In genomic region chr7:126583251-126583709, GRCm38 (mm10) we compare ENCODE assay signal across 9 mouse cellular contexts. TPM values are rescaled to one million over a fixed set of nuclear protein-coding genes. Genes with fewer than 3 reads are reported as not detected.
DNase-seq lines count a peak whose midpoint lies in the region; ATAC-seq and TF ChIP-seq lines count a peak whose summit lies in the region.
"Had no signal": no experiment of that assay in that cellular context is flagged by ENCODE, and none has a peak within 500 bp of the region (broad histone marks: within the 10 kb centered on the region; RNA-seq: fewer than 3 reads in every experiment).

No protein-coding gene starts in this region.

- H3K36me3 ChIP-seq in CH12.LX (replicated peaks in 1 of 2; ENCODE audit: control insufficient read depth in 1 of 2, insufficient read depth in 1 of 2, low read length in 1 of 2) = peaks cover 17 to 50% of the 10 kb centered on the region in 2 experiments
- H3K36me3 ChIP-seq in forebrain, embryonic 12.5 days (replicated peaks) = peaks cover 7% of the 10 kb centered on the region; the same call in 1 of the 2 replicates
- H3K36me3 ChIP-seq in heart, postnatal 0 days (replicated peaks; ENCODE audit: control insufficient read depth, insufficient read depth, low read length) = peaks cover 11% of the 10 kb centered on the region; the same call in 1 of the 2 replicates
- H3K36me3 ChIP-seq in liver, embryonic 14.5 days (replicated peaks; ENCODE audit: control insufficient read depth, insufficient read depth, low read depth) = no peaks in the 10 kb centered on the region
- no peaks in the 10 kb centered on the region for H3K36me3 ChIP-seq in stomach, embryonic 15.5 days

- TF ChIP-seq EP300 in CH12.LX (IDR thresholded peaks at IDR 0.05; ENCODE audit: low read length) = no peak
- no peak for TF ChIP-seq EP300 in heart, postnatal 0 days (IDR thresholded peaks at IDR 0.05; ENCODE audit: low read depth)
- TF ChIP-seq EP300 in liver, embryonic 14.5 days (IDR thresholded peaks at IDR 0.05; ENCODE audit: low read depth) = no peak

- dilution Hi-C loops in CH12.LX (cut with MboI; ENCODE audit: extremely low pct_ligation_motif_present, extremely low pct_unique_long_range_greater_than_20kb, low sequenced_read_pairs) = no loop called here

- no peaks in the 10 kb centered on the region for H3K79me2 ChIP-seq in CH12.LX (replicated peaks; ENCODE audit: control insufficient read depth, extremely low read depth, insufficient read depth, poor library complexity, severe bottlenecking)

- WGBS in forebrain, embryonic 12.5 days = under 1% methylated on average over 22 of the region's 22 CpGs
- 1% methylated on average over 22 of the region's 22 CpGs for WGBS in heart, postnatal 0 days
- under 1% methylated on average over 22 of the region's 22 CpGs for WGBS in liver, embryonic 14.5 days (ENCODE audit: insufficient replicate concordance)
- WGBS in stomach, embryonic 15.5 days = under 1% methylated on average over 22 of the region's 22 CpGs

- H3K4me1 ChIP-seq in CH12.LX (ENCODE audit: control insufficient read depth in 1 of 2, insufficient read depth in 2 of 2) = peaks cover 9 to 33% of the 10 kb centered on the region in 2 experiments; a peak in 3 of 4 replicates
- H3K4me1 ChIP-seq in forebrain, embryonic 12.5 days = peaks cover 24% of the 10 kb centered on the region
- H3K4me1 ChIP-seq in heart, postnatal 0 days (ENCODE audit: control insufficient read depth, insufficient read depth) = peaks cover 9% of the 10 kb centered on the region; the same call in 1 of the 2 replicates
- H3K4me1 ChIP-seq in liver, embryonic 14.5 days (replicated peaks; ENCODE audit: control insufficient read depth in 2 of 2, insufficient read depth in 2 of 2, low read length in 1 of 2) = peaks cover 3 to 10% of the 10 kb centered on the region in 2 experiments; a peak in 3 of 4 replicates
- H3K4me1 ChIP-seq in stomach, embryonic 15.5 days = peaks cover 7% of the 10 kb centered on the region; the same call in 1 of the 2 replicates

- no peak for TF ChIP-seq CTCF in CH12.LX (conservative IDR thresholded peaks at IDR 0.05 in 1 of 2, IDR thresholded peaks at IDR 0.05 in 1 of 2; ENCODE audit: low read depth in 2 of 2, low read length in 2 of 2)
- TF ChIP-seq CTCF in heart, postnatal 0 days (IDR thresholded peaks at IDR 0.05; ENCODE audit: low read depth) = no peak
- TF ChIP-seq CTCF in liver, embryonic 14.5 days (IDR thresholded peaks at IDR 0.05; ENCODE audit: low read depth) = no peak

- no peaks in the 10 kb centered on the region for H3K27me3 ChIP-seq in CH12.LX (replicated peaks)
- peaks cover 37% of the 10 kb centered on the region for H3K27me3 ChIP-seq in forebrain, embryonic 12.5 days
- no peaks in the 10 kb centered on the region for H3K27me3 ChIP-seq in heart, postnatal 0 days (ENCODE audit: control insufficient read depth, insufficient read depth, low read length)
- no peaks in the 10 kb centered on the region for H3K27me3 ChIP-seq in liver, embryonic 14.5 days (ENCODE audit: control insufficient read depth, insufficient read depth, low read length)
- no peaks in the 10 kb centered on the region for H3K27me3 ChIP-seq in stomach, embryonic 15.5 days (replicated peaks)

- peak overlapping the region; percentile 3 for H3K4me2 ChIP-seq in CH12.LX (ENCODE audit: insufficient read depth, low read depth, poor library complexity, severe bottlenecking)
- H3K4me2 ChIP-seq in forebrain, embryonic 12.5 days = peak overlapping the region; percentile 65
- peak overlapping the region; percentile 86 for H3K4me2 ChIP-seq in heart, postnatal 0 days (ENCODE audit: low read depth, low read length)
- peak overlapping the region; percentile 75 for H3K4me2 ChIP-seq in liver, embryonic 14.5 days (ENCODE audit: low read depth)
- peak overlapping the region; percentile 80 for H3K4me2 ChIP-seq in stomach, embryonic 15.5 days

- no peak overlapping the region for H3K27ac ChIP-seq in CH12.LX (ENCODE audit: insufficient read depth, low read depth)
- peak overlapping the region; percentile 83 for H3K27ac ChIP-seq in forebrain, embryonic 12.5 days
- H3K27ac ChIP-seq in heart, postnatal 0 days (ENCODE audit: low read depth) = peak overlapping the region; percentile 82
- peak overlapping the region; percentile 56; the same call in 1 of the 2 replicates for H3K27ac ChIP-seq in liver, embryonic 14.5 days
- H3K27ac ChIP-seq in stomach, embryonic 15.5 days = peak overlapping the region; percentile 80

- peak overlapping the region; percentile 65 for H3K9ac ChIP-seq in CH12.LX (ENCODE audit: insufficient read depth, low read depth)
- peak overlapping the region; percentile 59 for H3K9ac ChIP-seq in forebrain, embryonic 12.5 days
- peak overlapping the region; percentile 58 for H3K9ac ChIP-seq in heart, postnatal 0 days (replicated peaks; ENCODE audit: low read depth, low read length)
- H3K9ac ChIP-seq in liver, embryonic 14.5 days (replicated peaks) = peak overlapping the region; percentile 67
- H3K9ac ChIP-seq in stomach, embryonic 15.5 days = peak overlapping the region; percentile 20; the same call in 1 of the 2 replicates

- peak; percentile 89 for ATAC-seq in forebrain, embryonic 12.5 days (ENCODE audit: low FRiP score)
- peak; percentile 84 for ATAC-seq in heart, postnatal 0 days (ENCODE audit: insufficient read depth, low read depth)
- ATAC-seq in liver, embryonic 14.5 days (ENCODE audit: insufficient read depth) = peak; percentile 81
- peak; percentile 79 for ATAC-seq in stomach, embryonic 15.5 days (ENCODE audit: insufficient read depth, low FRiP score, low read depth)

- H3K4me3 ChIP-seq in CH12.LX (replicated peaks in 1 of 3; ENCODE audit: low read depth in 2 of 3, low read length in 2 of 3, poor library complexity in 1 of 3) = peak overlapping the region; percentile 57 to 78 (median 59)
- peak overlapping the region; percentile 61 for H3K4me3 ChIP-seq in forebrain, embryonic 12.5 days (replicated peaks)
- peak overlapping the region; percentile 67 for H3K4me3 ChIP-seq in heart, postnatal 0 days (ENCODE audit: low read depth, low read length)
- peak overlapping the region; percentile 68 to 93 for H3K4me3 ChIP-seq in liver, embryonic 14.5 days (ENCODE audit: insufficient read depth in 1 of 2, low read depth in 2 of 2, low read length in 2 of 2)
- H3K4me3 ChIP-seq in stomach, embryonic 15.5 days (replicated peaks) = peak overlapping the region; percentile 57

- in situ Hi-C loops in CH12.LX (cut with MboI; ENCODE audit: low pct_ligation_motif_present, low pct_unique_long_range_greater_than_20kb, low sequenced_read_pairs) = loop anchor here (5.0 kb wide), 1 partner anchor 39 kb away; no protein-coding TSS in a partner anchor

- no peaks in the 10 kb centered on the region for H3K9me3 ChIP-seq in CH12.LX (replicated peaks; ENCODE audit: low read length)
- no peaks in the 10 kb centered on the region for H3K9me3 ChIP-seq in forebrain, embryonic 12.5 days
- H3K9me3 ChIP-seq in heart, postnatal 0 days (replicated peaks; ENCODE audit: control insufficient read depth, low read length) = no peaks in the 10 kb centered on the region
- H3K9me3 ChIP-seq in liver, embryonic 14.5 days (ENCODE audit: control insufficient read depth, low read length) = no peaks in the 10 kb centered on the region
- H3K9me3 ChIP-seq in stomach, embryonic 15.5 days = no peaks in the 10 kb centered on the region

- TF ChIP-seq RAD21 in CH12.LX (IDR thresholded peaks at IDR 0.05; ENCODE audit: low read depth, low read length) = no peak

- peak; percentile 80 for DNase-seq in CH12.LX (ENCODE audit: extremely low read depth)
- DNase-seq in c-Kit-positive CD71-positive TER-119-positive erythroid progenitor cells, embryonic 14.5 days (ENCODE audit: low spot score) = peak; percentile 82
- peak; percentile 87 for DNase-seq in heart, postnatal 0 days (ENCODE audit: low spot score)
- DNase-seq in kidney, postnatal 36 days = peak; percentile 94 to 96
- DNase-seq in liver, embryonic 14.5 days (ENCODE audit: low read depth in 3 of 3, low spot score in 3 of 3) = peak; percentile 69 to 82 (median 69)
- peak; percentile 90 for DNase-seq in neural tube, embryonic 10.5 days (ENCODE audit: extremely low spot score, low spot score)

- TF ChIP-seq POLR2A in CH12.LX (IDR thresholded peaks at IDR 0.05; ENCODE audit: low read depth, low read length) = peak; percentile 54

RNA-seq across cellular contexts. Expression of gene Apobr, which starts 1.5 kb away (rescaled TPM):
- total RNA-seq in CH12.LX (2012; rRNA removed) = 1.3 and 1.8 TPM in 2 replicates
- 1.5 and 1.6 TPM in 2 replicates for total RNA-seq in CH12.LX (2014; rRNA removed)
- 9.7 and 10.1 TPM in 2 replicates for polyA plus RNA-seq in CH12.LX (2012; ENCODE audit: insufficient read length, low read depth)
- 0.31 and 0.52 TPM in 2 replicates for polyA plus RNA-seq in forebrain, embryonic 12.5 days (2016; fragmentation: Nextera tagmentation; extraction: Ambion mirVana)
- total RNA-seq in heart, postnatal 0 days (2014; rRNA removed; ENCODE audit: low replicate concordance) = not detected in 2 replicates
- polyA plus RNA-seq in heart, postnatal 0 days (2015; fragmentation: Nextera tagmentation; extraction: Ambion mirVana) = 0.34 and 0.40 TPM in 2 replicates
- 1.2 and 1.6 TPM in 2 replicates for polyA plus RNA-seq in liver, embryonic 14.5 days (2012; rRNA removed)
- polyA plus RNA-seq in liver, embryonic 14.5 days (2014; fragmentation: Nextera tagmentation; extraction: Ambion mirVana) = 0.69 TPM in 2 replicates
- 1.2 and 1.3 TPM in 2 replicates for polyA plus RNA-seq in stomach, embryonic 15.5 days (2015; fragmentation: Nextera tagmentation; extraction: Ambion mirVana)

RNA-seq across cellular contexts. Expression of gene Cln3, which starts 2.3 kb away (rescaled TPM):
- total RNA-seq in CH12.LX (2012; rRNA removed) = 20.7 and 21.9 TPM in 2 replicates
- 19.1 and 19.2 TPM in 2 replicates for total RNA-seq in CH12.LX (2014; rRNA removed)
- 46.2 and 47.2 TPM in 2 replicates for polyA plus RNA-seq in CH12.LX (2012; ENCODE audit: insufficient read length, low read depth)
- polyA plus RNA-seq in forebrain, embryonic 12.5 days (2016; fragmentation: Nextera tagmentation; extraction: Ambion mirVana) = 27.5 and 32.7 TPM in 2 replicates
- 14.8 and 17.1 TPM in 2 replicates for total RNA-seq in heart, postnatal 0 days (2014; rRNA removed; ENCODE audit: low replicate concordance)
- 14.9 and 17.0 TPM in 2 replicates for polyA plus RNA-seq in heart, postnatal 0 days (2015; fragmentation: Nextera tagmentation; extraction: Ambion mirVana)
- 8.4 and 8.8 TPM in 2 replicates for polyA plus RNA-seq in liver, embryonic 14.5 days (2012; rRNA removed)
- 7.2 and 9.7 TPM in 2 replicates for polyA plus RNA-seq in liver, embryonic 14.5 days (2014; fragmentation: Nextera tagmentation; extraction: Ambion mirVana)
- 30.4 and 33.1 TPM in 2 replicates for polyA plus RNA-seq in stomach, embryonic 15.5 days (2015; fragmentation: Nextera tagmentation; extraction: Ambion mirVana)

RNA-seq across cellular contexts. Expression of gene Il27, which starts 11.5 kb away (rescaled TPM):
- total RNA-seq in CH12.LX (2012; rRNA removed) (not detected in 2 replicates), CH12.LX (2014; rRNA removed) (not detected in 2 replicates)
- 0.31 TPM in 1 of 2 replicates, not detected in the other for polyA plus RNA-seq in CH12.LX (2012; ENCODE audit: insufficient read length, low read depth)
- not detected in 2 replicates for polyA plus RNA-seq in forebrain, embryonic 12.5 days (2016; fragmentation: Nextera tagmentation; extraction: Ambion mirVana)
- not detected in 2 replicates for total RNA-seq in heart, postnatal 0 days (2014; rRNA removed; ENCODE audit: low replicate concordance)
- polyA plus RNA-seq in heart, postnatal 0 days (2015; fragmentation: Nextera tagmentation; extraction: Ambion mirVana) = not detected in 2 replicates
- 0.07 TPM in 1 of 2 replicates, not detected in the other for polyA plus RNA-seq in liver, embryonic 14.5 days (2012; rRNA removed)
- not detected in 2 replicates for polyA plus RNA-seq in liver, embryonic 14.5 days (2014; fragmentation: Nextera tagmentation; extraction: Ambion mirVana)
- 0.13 and 0.26 TPM in 2 replicates for polyA plus RNA-seq in stomach, embryonic 15.5 days (2015; fragmentation: Nextera tagmentation; extraction: Ambion mirVana)
- polyA plus RNA-seq: gonadal fat pad, adult 2 months had no signal

RNA-seq across cellular contexts. Expression of gene Eif3c, which starts 17.1 kb away (rescaled TPM):
- total RNA-seq in CH12.LX (2012; rRNA removed) = 246 and 276 TPM in 2 replicates
- total RNA-seq in CH12.LX (2014; rRNA removed) = 194 and 202 TPM in 2 replicates
- polyA plus RNA-seq in CH12.LX (2012; ENCODE audit: insufficient read length, low read depth) = 330 and 348 TPM in 2 replicates
- 213 and 225 TPM in 2 replicates for polyA plus RNA-seq in forebrain, embryonic 12.5 days (2016; fragmentation: Nextera tagmentation; extraction: Ambion mirVana)
- 88.8 and 103 TPM in 2 replicates for total RNA-seq in heart, postnatal 0 days (2014; rRNA removed; ENCODE audit: low replicate concordance)
- 108 and 114 TPM in 2 replicates for polyA plus RNA-seq in heart, postnatal 0 days (2015; fragmentation: Nextera tagmentation; extraction: Ambion mirVana)
- 45.7 and 58.0 TPM in 2 replicates for polyA plus RNA-seq in liver, embryonic 14.5 days (2012; rRNA removed)
- polyA plus RNA-seq in liver, embryonic 14.5 days (2014; fragmentation: Nextera tagmentation; extraction: Ambion mirVana) = 94.4 and 96.2 TPM in 2 replicates
- 188 and 196 TPM in 2 replicates for polyA plus RNA-seq in stomach, embryonic 15.5 days (2015; fragmentation: Nextera tagmentation; extraction: Ambion mirVana)

RNA-seq across cellular contexts. Expression of gene Nupr1, which starts 47.4 kb away (rescaled TPM):
- total RNA-seq in CH12.LX (2012; rRNA removed) = 4.9 and 13.9 TPM in 2 replicates
- 5.5 and 6.4 TPM in 2 replicates for total RNA-seq in CH12.LX (2014; rRNA removed)
- 12.5 and 13.5 TPM in 2 replicates for polyA plus RNA-seq in CH12.LX (2012; ENCODE audit: insufficient read length, low read depth)
- 3.1 and 3.8 TPM in 2 replicates for polyA plus RNA-seq in forebrain, embryonic 12.5 days (2016; fragmentation: Nextera tagmentation; extraction: Ambion mirVana)
- 1.3 and 4.1 TPM in 2 replicates for total RNA-seq in heart, postnatal 0 days (2014; rRNA removed; ENCODE audit: low replicate concordance)
- polyA plus RNA-seq in heart, postnatal 0 days (2015; fragmentation: Nextera tagmentation; extraction: Ambion mirVana) = 8.9 and 13.0 TPM in 2 replicates
- polyA plus RNA-seq in liver, embryonic 14.5 days (2012; rRNA removed) = 1.9 and 2.6 TPM in 2 replicates
- polyA plus RNA-seq in liver, embryonic 14.5 days (2014; fragmentation: Nextera tagmentation; extraction: Ambion mirVana) = 1.3 and 3.2 TPM in 2 replicates
- 156 and 197 TPM in 2 replicates for polyA plus RNA-seq in stomach, embryonic 15.5 days (2015; fragmentation: Nextera tagmentation; extraction: Ambion mirVana)

Comparison
In these comparisons a context has a peak if more than half of its experiments do, and no peak if none do; other contexts are left out.
1. H3K4me2 ChIP-seq: peak in every context shown above with its lines; median percentile 86 in heart, postnatal 0 days; 80 in stomach, embryonic 15.5 days; 75 in liver, embryonic 14.5 days; 65 in forebrain, embryonic 12.5 days; 3 in CH12.LX.